Mouse (Mus musculus): ENCODE measurements around the gene Mapk8ip3. TPM values are rescaled to one million over a fixed set of nuclear protein-coding genes. Genes with fewer than 3 reads are reported as not detected.

The Mapk8ip3 gene
- total RNA-seq, 4 experiments from 2014 or later = 96.1 to 271 (median 177) TPM

GRCm38 (mm10) chr17:24885356-24886133 is 51.2 kb downstream of the Mapk8ip3 start:
- DNase-seq = no peak

DNA sequence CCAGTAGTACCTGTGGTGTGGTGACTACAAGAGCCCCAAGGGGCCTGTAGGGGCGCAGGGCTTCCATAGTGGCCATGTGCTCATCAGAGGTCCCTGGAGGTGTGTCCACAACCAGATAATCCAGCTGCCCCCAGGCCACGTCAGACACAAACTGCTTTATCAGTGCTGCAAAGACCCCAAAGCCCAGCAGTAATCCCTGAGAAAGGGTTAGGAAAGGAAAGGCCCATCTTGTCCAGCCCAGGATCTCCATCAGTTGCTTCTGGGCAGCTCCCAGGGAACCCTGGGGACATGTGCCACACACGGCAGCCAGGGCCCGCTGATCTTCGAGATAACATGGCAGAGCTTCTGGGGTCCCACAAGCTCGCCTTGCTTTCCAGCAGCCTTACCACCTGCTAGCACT is 52.4 kb downstream of the Mapk8ip3 start:
- no peak for DNase-seq

GRCm38 (mm10) chr17:24881738-24882440 is 54.9 kb downstream of the Mapk8ip3 start:
- DNase-seq = no peak

DNA sequence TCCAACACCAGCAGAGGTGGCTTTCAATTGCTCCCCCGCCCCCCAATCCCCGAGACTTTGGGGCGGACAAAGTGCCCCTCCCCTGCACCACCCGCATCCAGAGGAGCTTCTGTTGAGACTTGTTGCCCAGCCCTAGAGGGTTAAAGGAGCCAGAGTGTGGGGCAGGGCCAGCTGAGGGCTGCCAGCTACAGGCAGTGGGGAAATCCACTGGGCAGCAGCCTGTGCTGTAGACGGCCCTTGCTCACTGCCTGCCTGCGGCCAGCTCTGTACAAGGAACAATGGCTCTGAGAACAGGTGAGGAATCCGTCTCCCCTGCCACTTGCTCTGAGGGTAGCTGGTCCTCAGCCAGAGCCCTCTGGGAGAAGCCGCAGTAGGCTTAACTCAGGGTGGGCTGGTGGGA is 58.2 kb downstream of the Mapk8ip3 start:
- no peak for DNase-seq

DNA sequence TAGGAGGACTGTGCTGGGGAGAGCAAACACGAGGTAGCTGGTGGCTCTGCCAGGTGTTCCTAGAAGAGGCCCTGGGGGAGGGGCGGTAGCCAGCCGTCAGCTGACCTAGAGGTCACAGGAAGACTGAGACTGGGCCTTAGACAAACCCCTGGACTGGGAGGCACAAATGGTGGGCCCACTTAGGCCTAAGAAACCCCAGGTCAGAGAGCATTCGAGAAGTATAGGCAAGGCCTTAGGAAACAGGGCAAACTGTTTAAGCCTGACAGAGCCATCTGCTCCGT is 58.7 kb downstream of the Mapk8ip3 start:
- peak; percentile 26 for DNase-seq

- no peak for DNase-seq
These were observed 59.3 kb downstream of the Mapk8ip3 start for GRCm38 (mm10) chr17:24877336-24878116.

- no peak for DNase-seq
These were observed 61.8 kb downstream of the Mapk8ip3 start for GRCm38 (mm10) chr17:24874989-24875388.

- no peak for DNase-seq
These were observed 62.4 kb downstream of the Mapk8ip3 start for GRCm38 (mm10) chr17:24874405-24874745.

GRCm38 (mm10) chr17:24873695-24874404 is 62.9 kb downstream of the Mapk8ip3 start:
- no peak for DNase-seq

GRCm38 (mm10) chr17:24867914-24868313 is 68.9 kb downstream of the Mapk8ip3 start:
- DNase-seq = no peak

GRCm38 (mm10) chr17:24865776-24866175 is 71.0 kb downstream of the Mapk8ip3 start, which contains the start of gene Igfals:
Gene Igfals (plus strand): TSS chr17:24865997.
- no peak for DNase-seq

GRCm38 (mm10) chr17:24861785-24862184 is 75.0 kb downstream of the Mapk8ip3 start:
- no peak for DNase-seq

- DNase-seq = no peak
These were observed 76.7 kb downstream of the Mapk8ip3 start for GRCm38 (mm10) chr17:24860076-24860475.

DNA sequence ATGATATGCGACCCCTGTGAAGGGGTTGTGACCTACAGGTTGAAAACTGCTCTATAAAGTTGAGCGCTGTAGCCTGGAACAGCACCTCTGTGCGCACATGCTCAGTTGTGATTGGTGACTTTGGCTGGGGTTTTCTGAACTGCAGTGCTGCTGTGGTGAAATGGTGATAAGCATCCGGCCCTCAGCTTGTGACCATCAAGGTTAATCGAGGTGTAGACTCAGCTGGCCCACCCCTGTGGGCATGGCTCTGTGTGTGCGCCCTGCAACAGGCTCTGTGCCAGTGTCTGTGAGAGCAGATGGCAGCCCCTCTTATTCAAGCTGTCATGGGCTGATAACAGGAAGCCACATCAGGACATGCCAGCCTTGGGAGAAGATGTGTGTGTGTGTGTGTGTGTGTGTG is 77.8 kb downstream of the Mapk8ip3 start:
- DNase-seq = no peak

DNA sequence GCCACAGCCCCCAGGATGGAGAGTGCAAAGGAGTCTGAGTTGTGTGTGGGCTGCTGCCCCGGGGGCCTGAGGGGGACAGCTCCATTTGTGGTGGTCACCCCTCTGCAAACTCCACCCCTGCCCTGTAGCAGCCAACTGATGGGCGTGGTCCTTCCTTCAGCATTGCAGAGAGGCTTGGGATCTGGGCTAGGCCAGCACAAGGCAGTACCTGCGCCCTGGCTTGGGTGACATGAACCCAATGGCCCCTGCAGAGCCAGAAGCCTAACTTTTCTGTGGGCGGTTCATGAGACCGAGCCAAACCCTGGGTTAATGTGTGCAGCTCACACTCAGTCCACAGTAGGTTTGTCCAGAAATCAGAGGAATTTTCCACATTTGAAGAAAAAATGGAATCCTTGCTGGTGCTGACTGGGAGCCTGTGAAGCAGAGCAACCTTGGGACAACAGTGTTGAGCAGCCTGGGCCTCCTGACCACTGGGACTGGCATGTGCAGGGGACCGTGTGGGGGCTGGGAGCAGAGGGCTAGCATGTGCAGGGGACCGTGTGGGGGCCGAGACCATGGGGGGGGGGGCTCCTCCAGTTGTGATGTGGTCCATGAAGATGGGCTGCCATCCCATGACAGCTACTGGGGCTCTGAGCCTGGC is 78.8 kb downstream of the Mapk8ip3 start:
- DNase-seq = no peak

- no peak for DNase-seq
These were observed 80.2 kb downstream of the Mapk8ip3 start for GRCm38 (mm10) chr17:24856589-24856988.

DNA sequence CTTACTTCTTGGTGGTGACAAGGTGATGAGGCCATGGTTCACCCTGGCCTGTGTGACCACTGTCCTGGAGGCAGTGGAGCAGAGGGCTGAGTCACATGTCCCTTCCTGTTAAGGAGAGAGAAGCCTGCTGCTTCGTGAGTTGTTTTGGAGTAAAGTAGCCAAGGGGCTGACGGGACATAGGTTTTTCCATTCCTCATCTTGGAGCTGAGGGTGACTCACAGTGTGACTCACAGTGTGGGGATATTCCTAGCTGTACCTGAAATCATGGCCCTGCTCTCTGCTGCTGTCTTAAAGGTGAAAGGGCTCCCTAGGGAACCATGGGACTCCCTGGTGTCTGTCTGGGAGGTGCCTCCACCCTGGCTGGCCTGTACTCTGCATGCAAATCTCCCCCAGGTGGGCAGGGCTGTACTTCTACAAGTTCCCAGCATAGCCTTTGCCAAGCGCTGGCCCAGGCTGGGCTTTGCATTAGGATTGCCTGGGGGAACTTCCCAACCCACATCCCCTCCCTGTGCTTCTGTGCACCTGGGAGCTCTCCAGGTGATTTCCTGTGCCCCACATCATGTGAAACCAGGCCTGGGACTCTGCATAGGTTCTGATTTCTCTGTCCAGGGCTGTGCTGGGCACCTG is 80.8 kb downstream of the Mapk8ip3 start:
- DNase-seq = no peak

- DNase-seq = no peak
These were observed 85.2 kb downstream of the Mapk8ip3 start for GRCm38 (mm10) chr17:24851381-24852125.

DNA sequence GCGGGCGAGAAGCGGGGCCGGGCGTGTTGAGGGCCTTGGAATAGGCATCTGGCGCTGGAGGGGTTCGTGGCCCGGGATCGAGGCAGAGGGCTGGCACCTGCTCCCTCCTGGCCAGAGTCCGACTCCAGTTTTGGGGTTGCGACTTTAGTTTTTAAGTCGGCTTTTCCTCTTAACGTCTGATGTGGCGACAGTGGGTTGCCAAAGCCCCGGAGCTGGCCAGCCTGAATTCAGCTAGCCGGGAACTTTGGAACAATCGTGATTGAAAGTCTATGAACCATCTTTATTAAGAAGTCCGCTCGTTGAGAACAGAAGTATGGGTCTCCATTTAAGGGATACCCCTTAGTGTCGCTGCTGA is 86.0 kb downstream of the Mapk8ip3 start:
- no peak for DNase-seq

DNA sequence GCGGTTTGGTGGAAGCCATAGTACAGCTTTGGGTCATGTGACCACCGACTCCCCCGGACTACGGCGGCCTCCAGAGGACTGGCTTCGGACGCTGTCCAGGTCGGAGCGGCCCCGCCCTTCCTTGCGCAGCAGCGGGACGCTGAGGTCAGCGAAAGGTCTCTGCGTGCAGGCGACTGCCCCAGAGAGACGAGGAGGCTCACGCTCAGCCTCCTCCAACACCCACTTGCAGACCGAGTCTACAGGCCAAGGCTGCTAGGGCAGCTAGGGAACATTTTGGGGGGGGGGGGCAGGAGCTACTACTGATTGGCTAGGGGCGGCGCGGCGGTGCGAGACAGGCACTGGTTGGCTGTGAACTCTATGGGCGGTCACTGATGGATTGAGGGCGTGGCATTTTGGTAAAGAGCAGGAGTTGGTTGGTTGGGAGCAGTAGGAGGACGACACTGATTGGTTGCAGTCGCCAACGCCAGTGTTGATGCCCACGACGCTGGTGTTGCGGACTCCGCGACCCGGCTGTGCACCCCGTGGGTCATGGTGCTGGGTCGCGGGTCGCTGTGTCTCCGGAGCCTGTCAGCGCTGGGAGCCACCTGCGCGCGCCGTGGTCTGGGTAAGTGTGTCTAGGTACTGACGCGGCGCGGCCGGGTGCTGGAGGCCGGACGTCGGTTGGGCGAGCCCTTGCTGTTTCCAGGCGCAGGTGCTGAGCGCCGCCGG is 86.6 kb downstream of the Mapk8ip3 start, which contains the start of gene Fahd1:
Gene Fahd1 (minus strand): TSS at position 300 of the 708 bp plus-strand sequence.
- DNase-seq = peak; percentile 97

All from adrenal gland, adult 8-10 months (tissue).